Comparison of ENCODE assay signal across 9 mouse cellular contexts in genomic region chr11:50358950-50359861, GRCm38 (mm10). TPM values are rescaled to one million over a fixed set of nuclear protein-coding genes. Genes with fewer than 3 reads are reported as not detected.
DNase-seq lines count a peak whose midpoint lies in the region; ATAC-seq and TF ChIP-seq lines count a peak whose summit lies in the region.
"Had no signal": no experiment of that assay in that cellular context is flagged by ENCODE, and none has a peak within 500 bp of the region (broad histone marks: within the 10 kb centered on the region; RNA-seq: fewer than 3 reads in every experiment).

No protein-coding gene starts in this region.

- H3K9me3 ChIP-seq in limb, embryonic 14.5 days (ENCODE audit: control insufficient read depth, low read length), result no peaks in the 10 kb centered on the region
- H3K9me3 ChIP-seq in midbrain, embryonic 13.5 days, result no peaks in the 10 kb centered on the region

- H3K4me1 ChIP-seq in cortical plate, adult 2 months (ENCODE audit: control insufficient read depth, insufficient read depth, low read length), result no peaks in the 10 kb centered on the region
- H3K4me1 ChIP-seq in limb, embryonic 14.5 days (ENCODE audit: control insufficient read depth, insufficient read depth, low read length), result no peaks in the 10 kb centered on the region
- peaks cover 9% of the 10 kb centered on the region; the same call in 1 of the 2 replicates for H3K4me1 ChIP-seq in midbrain, embryonic 13.5 days (replicated peaks)
- H3K4me1 ChIP-seq in testis, adult 2 months (ENCODE audit: control insufficient read depth, insufficient read depth, low read length), result peaks cover 12% of the 10 kb centered on the region

- no peaks in the 10 kb centered on the region for H3K36me3 ChIP-seq in limb, embryonic 14.5 days (ENCODE audit: control insufficient read depth, insufficient read depth, low read length)
- H3K36me3 ChIP-seq in midbrain, embryonic 13.5 days, result no peaks in the 10 kb centered on the region
- no peaks in the 10 kb centered on the region for H3K36me3 ChIP-seq in testis, adult 2 months (ENCODE audit: control insufficient read depth, insufficient read depth, low read length)

- peak overlapping the region; percentile 60 for H3K9ac ChIP-seq in limb, embryonic 14.5 days (ENCODE audit: low read depth, low read length, severe bottlenecking)
- peak overlapping the region; percentile 69 for H3K9ac ChIP-seq in midbrain, embryonic 13.5 days (replicated peaks)

- TF ChIP-seq CTCF in cortical plate, adult 2 months (IDR thresholded peaks at IDR 0.05; ENCODE audit: extremely low read depth, insufficient read depth, low read length), result no peak
- no peak for TF ChIP-seq CTCF in testis, adult 2 months (IDR thresholded peaks at IDR 0.05; ENCODE audit: control insufficient read depth, insufficient read depth, insufficient replicate concordance, low read depth, low read length)

- peak overlapping the region; percentile 84 for H3K4me2 ChIP-seq in limb, embryonic 14.5 days (replicated peaks; ENCODE audit: low read depth, low read length, severe bottlenecking)
- peak overlapping the region; percentile 84 for H3K4me2 ChIP-seq in midbrain, embryonic 13.5 days (replicated peaks)

- peak; percentile 50 to 71 for DNase-seq in left cerebral cortex, adult 18-20 months (ENCODE audit: low spot score in 2 of 2)
- no peak for DNase-seq in left cerebral cortex, adult 11 months (ENCODE audit: low spot score)
- peak; percentile 71 for DNase-seq in kidney, adult 18-20 months
- DNase-seq in limb, embryonic 14.5 days (ENCODE audit: low spot score), result peak; percentile 65

- ATAC-seq in granulocyte monocyte progenitor cell, adult 5-6 weeks (replicated peaks; ENCODE audit: poor library complexity, severe bottlenecking), result peak; percentile 86
- peak; percentile 83 for ATAC-seq in limb, embryonic 14.5 days (ENCODE audit: low FRiP score, low read depth)
- peak; percentile 65 for ATAC-seq in midbrain, embryonic 13.5 days

- 2% methylated on average over 71 of the region's 74 CpGs for WGBS in limb, embryonic 14.5 days
- 3% methylated on average over 74 of the region's 74 CpGs for WGBS in midbrain, embryonic 13.5 days

- peak; percentile 31; the same call in 1 of the 2 replicates for TF ChIP-seq POLR2A in cortical plate, adult 2 months (IDR thresholded peaks at IDR 0.05; ENCODE audit: extremely low read depth, insufficient read depth, low read length)
- TF ChIP-seq POLR2A in limb, embryonic 14.5 days (IDR thresholded peaks at IDR 0.05; ENCODE audit: borderline replicate concordance, extremely low read depth, insufficient read depth, insufficient read length), result no peak
- TF ChIP-seq POLR2A in testis, adult 2 months (IDR thresholded peaks at IDR 0.05; ENCODE audit: control insufficient read depth, low read depth, low read length), result peak; percentile 27; the same call in 1 of the 2 replicates

- peak overlapping the region; percentile 69 for H3K4me3 ChIP-seq in cortical plate, adult 2 months (ENCODE audit: insufficient read depth, low read length)
- H3K4me3 ChIP-seq in limb, embryonic 14.5 days (replicated peaks; ENCODE audit: low read length), result peak overlapping the region; percentile 54
- H3K4me3 ChIP-seq in midbrain, embryonic 13.5 days (replicated peaks), result peak overlapping the region; percentile 52
- H3K4me3 ChIP-seq in testis, adult 2 months (ENCODE audit: control insufficient read depth, low read depth, low read length), result peak overlapping the region; percentile 85

- H3K27me3 ChIP-seq in limb, embryonic 14.5 days (ENCODE audit: control insufficient read depth, insufficient read depth, low read length), result no peaks in the 10 kb centered on the region
- peaks cover 30% of the 10 kb centered on the region for H3K27me3 ChIP-seq in midbrain, embryonic 13.5 days
- H3K27me3 ChIP-seq in testis, adult 2 months (ENCODE audit: control insufficient read depth, insufficient read depth, low read length), result no peaks in the 10 kb centered on the region
- H3K27me3 ChIP-seq: CH12.LX had no signal

- H3K27ac ChIP-seq in cortical plate, adult 2 months (ENCODE audit: insufficient read depth, low read length), result peak overlapping the region; percentile 80
- H3K27ac ChIP-seq in limb, embryonic 14.5 days (replicated peaks; ENCODE audit: low read depth, low read length), result no peak overlapping the region
- peak overlapping the region; percentile 44; the same call in 1 of the 2 replicates for H3K27ac ChIP-seq in midbrain, embryonic 13.5 days
- no peak overlapping the region for H3K27ac ChIP-seq in testis, adult 2 months (ENCODE audit: control insufficient read depth, insufficient read depth, low read depth, low read length)

RNA-seq across cellular contexts. Expression of gene Cby3, which starts 4.9 kb away (rescaled TPM):
- under 1 TPM in 1 of 2 experiments, not detected in 1; 0.93 TPM for total RNA-seq in left cerebral cortex, adult 18-20 months (2021)
- 0.53 and 0.71 TPM in 2 replicates for polyA plus RNA-seq in cortical plate, adult 2 months (2012; rRNA removed)
- total RNA-seq in granulocyte monocyte progenitor cell, adult 5-6 weeks (2014; fragmentation: Nextera tagmentation), result not detected in 2 replicates
- not detected in 2 replicates for total RNA-seq in granulocyte monocyte progenitor cell, adult 5-6 weeks (2017)
- 0.16 TPM in 1 of 2 replicates, not detected in the other for polyA plus RNA-seq in limb, embryonic 14.5 days (2012; rRNA removed)
- 0.47 TPM in 1 of 2 replicates, not detected in the other for polyA plus RNA-seq in limb, embryonic 14.5 days (2014; fragmentation: Nextera tagmentation; extraction: Ambion mirVana)
- 0.40 and 0.47 TPM in 2 replicates for polyA plus RNA-seq in midbrain, embryonic 13.5 days (2015; fragmentation: Nextera tagmentation; extraction: Ambion mirVana)
- 112 and 129 TPM in 2 replicates for polyA plus RNA-seq in testis, adult 2 months (2012; rRNA removed)
- total RNA-seq: CH12.LX had no signal

RNA-seq across cellular contexts. Expression of gene Hnrnph1, which starts 17.6 kb away (rescaled TPM):
- total RNA-seq in left cerebral cortex, adult 18-20 months (2021), result 100 to 1,000 TPM; 257 to 271 TPM
- polyA plus RNA-seq in cortical plate, adult 2 months (2012; rRNA removed), result 227 and 311 TPM in 2 replicates
- total RNA-seq in granulocyte monocyte progenitor cell, adult 5-6 weeks (2014; fragmentation: Nextera tagmentation), result 644 and 818 TPM in 2 replicates
- total RNA-seq in granulocyte monocyte progenitor cell, adult 5-6 weeks (2017), result 838 and 1,051 TPM in 2 replicates
- 769 and 778 TPM in 2 replicates for polyA plus RNA-seq in limb, embryonic 14.5 days (2012; rRNA removed)
- 453 and 466 TPM in 2 replicates for polyA plus RNA-seq in limb, embryonic 14.5 days (2014; fragmentation: Nextera tagmentation; extraction: Ambion mirVana)
- 686 and 713 TPM in 2 replicates for polyA plus RNA-seq in midbrain, embryonic 13.5 days (2015; fragmentation: Nextera tagmentation; extraction: Ambion mirVana)
- 112 and 154 TPM in 2 replicates for polyA plus RNA-seq in testis, adult 2 months (2012; rRNA removed)

RNA-seq across cellular contexts. Expression of gene Canx, which starts 33.7 kb away (rescaled TPM):
- 100 to 1,000 TPM; 398 to 431 TPM for total RNA-seq in left cerebral cortex, adult 18-20 months (2021)
- 229 and 257 TPM in 2 replicates for polyA plus RNA-seq in cortical plate, adult 2 months (2012; rRNA removed)
- 406 and 409 TPM in 2 replicates for total RNA-seq in granulocyte monocyte progenitor cell, adult 5-6 weeks (2014; fragmentation: Nextera tagmentation)
- total RNA-seq in granulocyte monocyte progenitor cell, adult 5-6 weeks (2017), result 955 and 1,233 TPM in 2 replicates
- polyA plus RNA-seq in limb, embryonic 14.5 days (2012; rRNA removed), result 150 and 208 TPM in 2 replicates
- 232 and 244 TPM in 2 replicates for polyA plus RNA-seq in limb, embryonic 14.5 days (2014; fragmentation: Nextera tagmentation; extraction: Ambion mirVana)
- 262 TPM in 2 replicates for polyA plus RNA-seq in midbrain, embryonic 13.5 days (2015; fragmentation: Nextera tagmentation; extraction: Ambion mirVana)
- 41.5 and 58.3 TPM in 2 replicates for polyA plus RNA-seq in testis, adult 2 months (2012; rRNA removed)

Comparison
In these comparisons a context has a peak if more than half of its experiments do, and no peak if none do; other contexts are left out.
1. H3K27ac ChIP-seq: peak in cortical plate, adult 2 months (single experiment) and midbrain, embryonic 13.5 days (single experiment); none in limb, embryonic 14.5 days (single experiment) and testis, adult 2 months (single experiment).
2. RNA of gene Cby3, which starts 4.9 kb away (polyA plus RNA-seq): 112 to 129 TPM in testis, adult 2 months; 0.53 to 0.71 TPM in cortical plate, adult 2 months, 0.40 to 0.47 TPM in midbrain, embryonic 13.5 days and 0.16 to 0.47 TPM in limb, embryonic 14.5 days; every median in the first group is over 10 times any median in the second.
3. Peak in every context shown above with its lines, with median percentiles within 50 percentile points of each other: H3K4me3 ChIP-seq and ATAC-seq.